Mouse (Mus musculus): ENCODE results near the gene Slc8a3. TPM values are rescaled to one million over a fixed set of nuclear protein-coding genes. Genes with fewer than 3 reads are reported as not detected.
"Not testable (repeated sequence)": the region's sequence is repeated elsewhere in the genome, so short reads cannot be mapped to it uniquely, and the experiment has no call there.

The Slc8a3 gene
- total RNA-seq (2021), result 10 to 100 TPM in 1 of 2 experiments, 1 to 10 TPM in 1; 9.1 to 10.8 TPM
- long read RNA-seq, experiment 1, full-length matches to known transcripts, result 4 of 6 reads
- long read RNA-seq, experiment 1, partial matches to known transcripts, result 0 of 6 reads
- long read RNA-seq, experiment 1, other reads (novel, unspliced or antisense), result 2 of 6 reads
- long read RNA-seq, experiment 2, full-length matches to known transcripts, result 2 of 5 reads
- long read RNA-seq, experiment 2, partial matches to known transcripts, result 1 of 5 reads
- long read RNA-seq, experiment 2, other reads (novel, unspliced or antisense), result 2 of 5 reads

DNA sequence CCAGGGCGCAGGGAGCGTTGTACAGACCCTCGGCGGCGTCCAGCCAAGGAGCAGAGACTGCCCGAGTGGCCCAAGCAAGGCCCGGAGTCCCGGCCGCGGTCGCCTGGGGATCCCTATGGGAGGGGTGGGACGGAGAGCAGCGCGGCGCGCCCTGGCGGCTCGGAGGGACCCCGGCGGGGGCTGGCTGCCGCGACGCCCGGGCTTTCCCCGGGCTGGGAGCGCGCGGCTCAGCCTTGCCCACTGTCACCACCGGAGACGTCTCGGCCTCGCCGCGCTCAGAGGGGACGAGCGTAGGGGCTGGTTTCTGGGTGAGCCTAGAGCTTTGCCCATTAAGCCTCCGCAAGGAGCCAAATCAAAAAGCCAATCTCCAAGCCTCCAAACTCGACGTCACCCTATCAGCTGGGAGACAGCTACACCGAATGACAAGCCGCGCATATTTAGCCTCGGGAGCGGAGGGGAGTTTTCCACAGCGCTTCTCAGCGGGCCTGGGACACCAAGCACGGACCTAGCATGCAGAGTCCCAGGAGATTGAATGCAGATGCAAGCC, at the start of gene Slc8a3:
Slc8a3 (minus strand) TSS at position 306 of the 547 bp plus-strand sequence.
- 0 out of 2 replicates have a peak, but pooled peaks have one; percentile 2 for TF ChIP-seq CTCF (conservative IDR thresholded peaks at IDR 0.05)
- DNase-seq (ENCODE audit: low spot score in 2 of 2), result peak; percentile 46 to 65
- H3K4me3 ChIP-seq, result peak within 1 kb of the TSS; percentile 66
- H3K27ac ChIP-seq, result peak within 1 kb of the TSS; percentile 87

DNA sequence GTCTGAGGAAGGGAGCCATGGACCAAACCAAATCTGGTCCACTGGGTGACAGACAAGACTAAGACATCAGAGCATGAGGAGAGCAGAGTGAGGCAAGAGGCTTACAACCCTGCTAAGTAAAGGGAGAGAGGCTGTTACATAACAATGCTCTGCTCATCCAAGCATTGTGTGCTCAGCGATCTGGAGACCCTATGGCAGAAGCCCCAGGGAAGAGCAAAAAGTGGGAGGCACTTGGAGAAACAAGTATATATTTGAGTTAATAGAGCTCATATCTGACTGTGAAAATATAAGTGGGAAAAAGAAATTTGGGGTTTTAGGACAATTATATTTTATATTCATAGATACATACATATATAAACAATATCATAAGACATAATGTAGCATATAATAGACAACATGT, 46.4 kb upstream of the Slc8a3 start, which contains the start of gene Gm4787:
Gm4787 (minus strand) TSS at position 101 of the 400 bp plus-strand sequence.
- H3K27ac ChIP-seq; DNase-seq (ENCODE audit: low spot score in 2 of 2); H3K4me3 ChIP-seq: not testable (repeated sequence)

DNA sequence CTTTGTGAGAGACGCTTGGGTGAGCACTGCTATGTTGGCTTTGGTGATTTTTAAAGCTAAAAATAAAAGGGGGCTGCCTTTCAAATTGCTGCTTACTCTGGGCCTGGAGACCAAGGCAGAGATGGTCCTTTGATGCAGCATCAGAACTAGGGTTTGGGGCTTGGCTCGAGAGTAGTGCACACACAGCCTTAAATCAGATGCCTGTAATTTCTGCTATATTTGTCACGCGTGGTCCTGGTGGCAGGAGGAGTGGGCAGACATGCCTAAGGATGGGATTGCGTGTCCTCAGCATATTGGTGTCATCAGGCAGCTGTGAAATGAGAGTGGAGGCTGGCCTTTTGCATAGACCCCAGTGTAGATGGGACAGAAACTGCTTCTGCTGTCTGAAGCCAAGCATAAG, 861 bp upstream of the Slc8a3 start:
- Histone ChIP-seq H3K27ac (no peak overlapping the region), H3K4me3 (peak overlapping the region; percentile 66; the same call in 1 of the 2 replicates)
- TF ChIP-seq CTCF (conservative IDR thresholded peaks at IDR 0.05), result no peak
- DNase-seq (ENCODE audit: low spot score in 2 of 2), result no peak

DNA sequence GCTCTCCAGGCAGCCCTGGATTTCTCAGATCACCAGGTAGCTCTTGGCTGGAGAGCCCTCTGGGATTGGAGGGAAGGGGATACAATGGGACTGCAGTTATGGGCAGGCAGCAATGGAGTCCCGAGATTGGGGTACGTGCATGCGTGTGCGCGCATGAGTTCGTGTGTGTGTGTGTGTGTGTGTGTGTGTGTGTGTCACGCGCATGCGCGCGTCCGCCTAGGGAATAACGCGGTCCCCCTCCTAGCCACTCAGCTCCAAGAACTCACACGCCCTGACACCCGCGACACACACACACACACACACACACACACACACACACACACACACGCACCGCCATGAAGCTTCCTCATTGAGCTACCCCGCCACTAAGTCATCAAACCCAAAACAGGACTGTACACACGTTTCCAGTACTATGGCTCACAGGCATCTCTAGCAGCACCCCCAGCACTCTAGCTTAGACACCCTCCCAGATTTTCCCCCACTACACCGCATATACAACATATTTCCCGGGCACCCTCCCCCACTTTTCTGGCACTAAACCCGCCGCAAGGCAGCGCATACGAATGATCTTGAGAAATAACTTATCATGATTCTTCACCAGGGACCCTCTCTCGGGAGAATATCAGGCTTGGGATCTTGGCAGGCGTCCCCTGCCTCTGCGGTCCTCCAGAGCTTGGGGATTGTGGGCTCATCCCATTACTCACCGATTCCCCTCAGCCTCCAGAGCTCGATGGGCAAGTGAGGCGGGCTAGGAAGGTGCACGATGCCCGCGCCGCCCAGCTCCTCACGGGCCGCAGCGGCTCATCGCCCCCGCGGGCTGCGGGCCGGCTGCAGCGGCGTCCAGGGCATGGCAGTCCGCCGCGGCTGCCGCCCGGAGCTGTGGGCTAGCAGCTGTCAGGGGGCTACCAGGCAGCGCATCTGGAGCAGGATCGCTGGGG, 774 bp downstream of the Slc8a3 start:
- Histone ChIP-seq H3K27ac (peak overlapping the region; percentile 87), H3K4me3 (peak overlapping the region; percentile 66)
- peak; percentile 34 to 70 for DNase-seq (ENCODE audit: low spot score in 2 of 2)
- TF ChIP-seq CTCF (conservative IDR thresholded peaks at IDR 0.05), result no peak

DNA sequence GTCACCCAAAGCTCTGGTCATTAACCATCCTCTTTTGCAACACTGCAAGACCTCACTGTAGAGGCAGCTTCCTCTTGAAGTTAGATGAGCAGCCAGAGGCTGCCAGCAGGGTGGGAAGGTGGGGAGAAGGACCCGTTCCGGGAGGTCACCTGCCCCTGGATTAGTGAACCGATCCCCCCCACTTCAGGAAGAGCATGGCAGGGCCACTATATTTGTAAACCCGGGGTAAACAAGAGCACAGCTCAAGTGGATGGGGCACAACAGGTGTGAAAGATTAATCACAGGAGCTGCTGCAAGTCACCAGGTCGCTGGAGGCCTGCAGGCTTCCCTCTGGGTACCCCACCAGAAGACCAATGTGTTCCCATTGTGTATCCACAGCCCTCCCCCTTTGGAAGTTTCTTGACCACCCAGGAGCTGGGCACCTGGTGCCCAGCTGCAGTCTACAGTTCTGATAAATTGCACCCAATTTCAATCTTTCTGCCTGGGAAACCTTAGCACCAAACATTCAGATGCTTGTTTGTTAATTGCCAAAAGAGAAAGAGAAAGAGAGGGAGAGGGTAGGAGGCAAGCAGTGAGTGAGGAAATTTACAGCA, 1.8 kb downstream of the Slc8a3 start:
- DNase-seq (ENCODE audit: low spot score in 2 of 2), result no peak
- Histone ChIP-seq H3K27ac (no peak overlapping the region), H3K4me3 (no peak overlapping the region)
- TF ChIP-seq CTCF (conservative IDR thresholded peaks at IDR 0.05), result no peak

DNA sequence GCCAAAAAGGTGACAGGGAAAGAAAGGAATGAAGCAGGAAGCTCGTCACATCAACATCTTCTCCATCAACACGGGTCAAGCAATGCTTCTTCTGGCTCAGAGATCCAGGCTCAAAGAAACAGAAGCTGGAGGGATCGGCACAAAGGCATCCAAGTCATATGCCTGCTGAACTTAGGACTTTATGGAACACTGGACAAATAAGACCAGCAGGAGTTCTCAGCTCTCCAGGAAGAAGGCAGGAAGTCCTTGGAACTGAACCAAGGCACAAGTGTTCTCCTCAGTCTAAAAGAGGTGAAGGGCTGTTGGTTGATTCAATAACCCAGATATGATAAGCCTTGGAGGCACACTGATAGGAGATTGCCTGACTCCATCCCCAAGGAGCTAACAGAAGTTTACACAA, 8.0 kb downstream of the Slc8a3 start:
- TF ChIP-seq CTCF (conservative IDR thresholded peaks at IDR 0.05), result no peak
- H3K4me3 ChIP-seq, result no peak overlapping the region
- no peak for DNase-seq (ENCODE audit: low spot score in 2 of 2)
- H3K27ac ChIP-seq, result no peak overlapping the region

DNA sequence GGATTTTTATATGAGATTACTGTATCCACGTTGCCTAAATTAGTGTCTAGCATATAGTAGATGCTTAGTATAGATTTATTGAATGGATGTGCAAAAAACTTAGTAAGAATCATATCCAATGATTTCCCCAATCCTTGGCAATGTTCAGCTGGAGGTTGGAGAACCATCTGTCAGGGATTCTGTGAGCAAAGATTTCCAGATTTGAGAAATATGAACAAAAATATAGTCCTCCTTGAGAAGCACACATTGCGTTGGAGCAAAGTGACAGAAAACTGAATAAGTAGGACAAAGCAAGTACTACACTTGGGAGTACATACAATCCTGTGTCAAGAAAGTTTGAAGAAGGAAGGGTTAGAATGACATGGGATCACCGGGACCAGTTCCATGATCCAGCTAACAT, 8.9 kb downstream of the Slc8a3 start:
- DNase-seq (ENCODE audit: low spot score in 2 of 2), result peak; percentile 48 to 55
- no peak overlapping the region for H3K4me3 ChIP-seq
- TF ChIP-seq CTCF (conservative IDR thresholded peaks at IDR 0.05), result no peak
- H3K27ac ChIP-seq, result no peak overlapping the region

DNA sequence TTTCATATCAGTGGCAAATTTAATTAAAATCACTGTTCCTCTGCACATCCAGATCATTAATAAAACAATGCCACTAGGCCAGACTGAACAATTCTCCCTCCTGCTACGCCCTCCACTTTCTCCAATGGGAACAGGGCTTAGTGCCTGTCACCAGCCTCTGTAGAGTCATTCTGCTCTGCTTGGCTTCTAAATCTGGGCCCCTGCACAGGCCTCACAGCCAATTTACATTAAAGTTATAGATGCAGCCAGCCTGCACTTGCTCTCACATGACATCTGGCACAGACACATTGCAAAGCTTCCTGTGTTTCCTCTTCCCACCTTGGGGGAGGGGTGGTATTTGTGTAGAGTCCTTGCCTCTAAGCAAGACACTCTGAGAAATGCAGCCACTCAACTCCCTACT, 12.0 kb downstream of the Slc8a3 start:
- Histone ChIP-seq H3K27ac (no peak overlapping the region), H3K4me3 (no peak overlapping the region)
- no peak for TF ChIP-seq CTCF (conservative IDR thresholded peaks at IDR 0.05)
- no peak for DNase-seq (ENCODE audit: low spot score in 2 of 2)

DNA sequence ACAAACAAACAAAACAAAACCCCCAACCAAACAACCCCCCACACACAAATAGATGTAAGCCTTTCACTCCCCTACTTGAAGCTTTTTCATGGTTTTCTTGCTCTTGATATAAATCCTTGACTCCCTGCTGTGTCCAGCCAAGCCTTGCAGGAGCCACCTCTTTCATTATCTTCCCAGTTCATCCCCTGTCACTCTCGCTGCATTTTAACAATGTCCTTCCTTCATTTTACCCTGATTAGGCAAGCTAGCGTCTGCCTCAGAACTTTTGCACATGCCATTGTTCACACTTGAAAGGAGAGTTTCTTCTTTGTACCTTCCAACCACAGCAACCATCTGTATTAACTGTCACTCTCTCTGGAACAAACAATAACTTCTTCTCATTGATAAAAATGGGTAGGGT, 15.2 kb downstream of the Slc8a3 start:
- TF ChIP-seq CTCF (conservative IDR thresholded peaks at IDR 0.05), result no peak

DNA sequence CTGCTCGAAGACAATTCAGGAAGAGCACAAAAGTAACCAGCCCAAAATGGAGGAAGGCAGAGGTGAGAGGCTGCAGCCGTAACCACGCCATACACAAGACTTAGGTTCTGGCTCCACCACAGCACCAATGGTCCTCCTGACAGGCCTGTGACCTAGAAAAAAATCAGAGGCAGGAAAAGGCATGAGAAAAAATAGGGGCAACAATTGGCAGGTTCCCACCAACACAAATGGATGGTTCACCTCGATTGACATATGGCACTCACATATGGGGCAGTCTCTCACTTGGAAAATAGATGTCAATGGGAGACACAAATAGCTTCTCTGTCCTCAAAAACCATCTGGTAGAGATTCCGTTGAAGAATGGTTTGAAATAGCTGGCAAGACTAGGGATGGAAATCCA, 17.0 kb downstream of the Slc8a3 start:
- DNase-seq (ENCODE audit: low spot score in 2 of 2), result no peak

More for the DNA sequence above, 15.2 kb downstream of the Slc8a3 start:
- Histone ChIP-seq H3K4me3 (no peak overlapping the region), H3K27ac (no peak overlapping the region)
- DNase-seq (ENCODE audit: low spot score in 2 of 2), result no peak

DNA sequence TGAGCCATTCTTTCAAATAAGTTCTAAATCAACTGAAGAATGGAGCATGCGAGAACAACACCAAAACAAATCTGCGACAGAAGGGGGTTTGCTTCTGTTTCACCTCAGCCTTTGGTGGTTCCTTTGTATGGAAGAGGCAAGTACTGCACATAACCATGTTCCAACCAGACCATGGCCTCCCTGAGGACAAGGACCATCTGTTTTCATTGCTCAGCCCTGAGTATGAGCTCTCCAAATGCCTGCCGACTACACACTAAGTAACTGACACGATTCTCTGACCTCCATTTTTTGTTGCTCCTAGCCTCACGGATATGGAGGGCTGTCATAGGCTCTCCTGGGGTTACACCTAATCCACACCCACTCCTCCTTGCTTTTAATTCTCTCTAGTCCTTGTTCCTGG, 29.4 kb downstream of the Slc8a3 start:
- Histone ChIP-seq H3K27ac (no peak overlapping the region), H3K4me3 (no peak overlapping the region)
- DNase-seq (ENCODE audit: low spot score in 2 of 2), result no peak
- TF ChIP-seq CTCF (conservative IDR thresholded peaks at IDR 0.05), result no peak

More for the DNA sequence above, 17.0 kb downstream of the Slc8a3 start:
- Histone ChIP-seq H3K4me3 (no peak overlapping the region), H3K27ac (no peak overlapping the region)
- TF ChIP-seq CTCF (conservative IDR thresholded peaks at IDR 0.05), result no peak

DNA sequence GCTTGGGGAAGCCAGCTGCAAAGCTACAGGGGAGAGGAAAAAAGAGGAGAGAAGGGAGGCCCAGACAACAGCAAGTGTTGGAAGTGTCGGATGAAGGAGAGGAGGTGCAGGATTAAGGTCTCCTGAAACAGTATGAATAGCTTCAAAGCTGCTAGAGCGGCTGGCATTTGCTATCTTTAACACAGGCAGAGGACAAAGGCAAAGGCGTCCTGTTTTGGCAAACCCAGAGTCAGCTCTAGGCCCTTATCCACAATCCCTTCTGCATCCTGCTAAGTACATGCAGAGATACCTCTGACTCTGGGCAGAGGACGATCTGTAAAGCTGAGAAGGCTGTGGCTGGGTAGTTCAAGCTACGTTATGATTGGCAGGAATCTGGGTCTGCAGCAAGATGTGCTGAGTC, 38.4 kb downstream of the Slc8a3 start:
- DNase-seq (ENCODE audit: low spot score in 2 of 2), result no peak
- no peak for TF ChIP-seq CTCF (conservative IDR thresholded peaks at IDR 0.05)
- Histone ChIP-seq H3K4me3 (no peak overlapping the region), H3K27ac (no peak overlapping the region)

DNA sequence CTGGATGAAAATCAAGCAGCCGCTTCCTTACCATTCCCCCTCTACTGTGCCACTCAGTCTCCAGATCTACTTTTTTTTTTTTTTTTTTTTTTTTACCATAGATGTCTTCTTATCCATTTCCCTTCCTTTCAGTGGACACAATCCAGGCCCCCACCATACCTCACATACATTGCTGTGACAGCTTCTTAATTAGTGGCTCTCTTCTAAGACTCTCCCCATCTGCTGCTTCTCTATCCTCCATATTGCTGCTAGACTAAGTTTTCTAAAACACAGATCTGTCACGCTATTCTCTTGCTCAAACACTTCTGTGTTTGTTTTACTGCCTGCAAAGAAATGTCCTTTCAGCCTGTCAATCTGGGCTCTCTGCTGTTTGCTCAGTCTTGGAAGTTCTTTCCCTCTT, 54.9 kb downstream of the Slc8a3 start:
- Histone ChIP-seq H3K4me3 (no peak overlapping the region), H3K27ac (no peak overlapping the region)
- peak in 1 of 2 experiments; percentile 23 for DNase-seq (ENCODE audit: low spot score in 2 of 2)
- no peak for TF ChIP-seq CTCF (conservative IDR thresholded peaks at IDR 0.05)

Data from layer of hippocampus, adult 2 months (tissue).